Mouse (Mus musculus) cerebellum, adult 2 months (tissue): ENCODE data around the gene H2-DMb1.

Source experiments
- CTCF ChIP-seq: fragments of 200-500 bp; IDR thresholded peaks from 2 replicates; pipeline ENCODE4 v1.5.1; 2011; ENCODE audit warnings: low read depth, mild to moderate bottlenecking, control low read depth, low read length, moderate library complexity, borderline replicate concordance; ENCODE audit not compliant: insufficient read depth
- POLR2A ChIP-seq: fragments of 200-500 bp; IDR thresholded peaks from 2 replicates; pipeline ENCODE4 v1.6.1; 2011; ENCODE audit warnings: low read length, control low read depth, borderline replicate concordance; ENCODE audit not compliant: insufficient read depth

GRCm38 (mm10) chr17:34119249-34120179, 33.4 kb upstream of the H2-DMb1 start, which contains the start of gene H2-DMa:
- TF ChIP-seq CTCF (no peak), POLR2A (peak; percentile 98)
